Mouse (Mus musculus) adipocyte (in vitro differentiated cells): ENCODE results near the gene Arhgef7.
A peak's percentile ranks its signal among the peaks of the same experiment; 100 is the strongest.

Experiments
- DNase-seq: peaks from one replicate; pipeline ENCODE4 v3.0.0-alpha.2; 2016; ENCODE audit warnings: low spot score

Gene Arhgef7

DNA sequence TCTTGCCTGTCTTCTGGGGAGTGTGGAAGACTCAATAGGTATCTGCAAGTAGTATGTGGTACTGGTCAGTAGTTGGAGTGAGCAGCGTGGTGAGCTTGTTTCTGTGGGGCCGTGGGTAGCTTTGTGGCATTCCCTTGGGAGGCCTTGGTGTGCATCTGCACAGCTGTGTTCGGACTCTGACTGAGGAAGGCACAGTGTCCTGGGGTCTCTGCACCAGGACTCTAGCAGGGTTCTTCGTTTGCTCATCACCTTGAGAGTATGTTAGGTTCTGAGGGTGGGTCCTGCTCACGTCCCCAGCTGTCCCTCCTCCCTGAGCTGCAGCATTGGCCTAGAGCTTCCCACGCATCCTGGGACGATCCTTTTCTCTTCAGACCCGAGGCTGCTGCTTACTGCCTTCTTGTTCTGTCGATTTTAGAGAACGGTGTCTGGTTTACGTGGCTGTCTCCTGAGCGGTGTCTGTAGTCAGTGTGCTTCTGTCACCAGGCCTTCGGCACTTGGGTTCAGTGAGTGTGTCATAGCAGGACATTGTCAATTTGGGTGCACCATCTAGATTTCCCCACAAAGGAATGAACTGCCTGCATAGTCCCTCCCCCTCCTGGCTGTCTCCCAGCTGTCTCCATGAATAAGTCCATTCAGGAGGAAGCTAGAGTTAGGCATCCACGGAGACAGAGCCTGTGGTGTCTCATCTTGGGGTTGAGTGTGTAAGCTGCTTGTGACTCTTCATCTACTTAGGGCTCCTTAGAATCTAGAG lies 70.4 kb downstream of the Arhgef7 start:
- peak; percentile 36 for DNase-seq

- DNase-seq: no peak
These were observed 71.0 kb downstream of the Arhgef7 start for GRCm38 (mm10) chr8:11798480-11798867.

GRCm38 (mm10) chr8:11799098-11799497 lies 71.6 kb downstream of the Arhgef7 start:
- no peak for DNase-seq

- DNase-seq: no peak
These were observed 73.0 kb downstream of the Arhgef7 start for GRCm38 (mm10) chr8:11800481-11800880.

- DNase-seq: peak; percentile 16
These were observed 74.0 kb downstream of the Arhgef7 start for GRCm38 (mm10) chr8:11801571-11801970.

DNA sequence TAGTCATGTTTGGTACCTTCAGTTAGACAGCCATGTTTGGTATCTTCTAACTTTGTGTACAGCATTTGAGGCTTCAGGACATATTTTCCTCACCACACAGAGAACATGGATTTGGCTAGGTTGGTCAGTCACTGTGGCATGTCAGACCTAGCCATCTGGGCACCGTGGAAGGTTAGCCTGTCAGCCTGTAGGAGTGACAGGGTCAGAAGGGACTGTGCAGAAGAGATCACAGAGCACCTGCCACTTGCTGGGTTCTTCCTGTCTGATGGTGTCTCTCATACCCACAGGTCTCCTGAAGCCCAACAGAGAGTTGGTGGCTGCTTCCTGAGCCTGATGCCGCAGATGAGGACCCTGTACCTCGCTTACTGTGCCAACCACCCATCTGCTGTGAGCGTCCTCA lies 77.4 kb downstream of the Arhgef7 start:
- DNase-seq: no peak

- peak; percentile 22 for DNase-seq
These were observed 78.7 kb downstream of the Arhgef7 start for GRCm38 (mm10) chr8:11806252-11806651.

- DNase-seq: no peak
These were observed 79.8 kb downstream of the Arhgef7 start for GRCm38 (mm10) chr8:11807361-11807760.

DNA sequence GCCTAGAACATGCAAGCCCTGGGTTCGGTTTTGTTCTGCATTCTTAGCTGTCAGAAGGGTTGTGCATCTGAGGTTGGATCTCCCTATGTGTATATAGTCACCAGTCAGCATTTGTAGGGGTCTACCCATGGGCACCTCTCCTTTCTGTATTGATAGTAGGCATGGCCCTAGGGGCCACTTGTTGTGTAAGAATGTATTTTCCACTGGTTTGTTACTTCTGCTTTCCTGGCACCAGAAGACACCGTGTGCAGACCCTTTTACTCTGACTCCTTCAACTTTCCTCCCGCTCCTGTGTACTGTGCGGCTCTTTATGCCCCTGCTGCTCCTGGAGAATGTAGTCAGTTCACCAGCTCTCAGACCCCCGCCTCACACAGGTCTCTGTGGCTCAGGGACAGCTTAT lies 80.5 kb downstream of the Arhgef7 start:
- DNase-seq: no peak

GRCm38 (mm10) chr8:11810426-11810825 lies 82.9 kb downstream of the Arhgef7 start:
- no peak for DNase-seq

- no peak for DNase-seq
These were observed 86.3 kb downstream of the Arhgef7 start for GRCm38 (mm10) chr8:11813801-11814200.

DNA sequence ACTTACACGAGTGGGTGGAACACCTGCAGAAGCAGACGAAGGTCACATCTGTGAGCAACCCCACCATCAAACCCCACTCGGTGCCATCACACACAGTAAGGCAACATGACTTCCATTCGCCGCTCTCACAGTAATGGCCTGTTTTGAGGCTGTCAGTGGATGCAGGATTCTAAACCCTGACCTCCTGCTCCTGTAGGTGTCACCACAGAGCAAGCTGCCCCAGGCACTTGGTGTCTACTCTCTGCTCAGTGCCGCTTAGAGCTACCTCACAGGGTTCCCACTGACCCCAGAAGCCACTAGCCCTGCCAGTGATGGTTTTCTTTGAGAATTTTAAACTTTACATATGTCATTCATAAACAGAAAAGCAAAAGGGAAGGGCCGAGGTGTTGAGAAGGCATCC lies 87.7 kb downstream of the Arhgef7 start:
- DNase-seq: peak; percentile 30

DNA sequence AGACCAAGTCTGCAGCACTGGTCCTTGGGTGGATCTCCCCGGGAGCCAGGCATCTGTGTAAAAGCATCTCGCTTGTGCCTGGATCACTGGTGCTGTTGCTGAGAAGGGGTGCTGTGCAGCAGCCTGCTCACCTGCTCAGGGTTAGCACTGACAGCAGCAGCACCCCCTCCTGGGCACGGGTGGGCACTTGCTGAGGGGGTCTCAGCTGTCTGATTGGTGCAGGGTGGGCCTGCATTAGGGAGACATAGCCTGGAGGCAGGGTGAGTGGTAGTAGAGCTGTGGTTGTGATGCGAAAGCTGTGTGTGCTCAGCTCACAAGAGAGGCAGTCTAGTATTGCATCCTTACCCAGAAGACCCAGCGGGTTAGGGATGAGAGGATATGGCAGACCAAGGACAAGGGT lies 92.6 kb downstream of the Arhgef7 start:
- DNase-seq: no peak

DNA sequence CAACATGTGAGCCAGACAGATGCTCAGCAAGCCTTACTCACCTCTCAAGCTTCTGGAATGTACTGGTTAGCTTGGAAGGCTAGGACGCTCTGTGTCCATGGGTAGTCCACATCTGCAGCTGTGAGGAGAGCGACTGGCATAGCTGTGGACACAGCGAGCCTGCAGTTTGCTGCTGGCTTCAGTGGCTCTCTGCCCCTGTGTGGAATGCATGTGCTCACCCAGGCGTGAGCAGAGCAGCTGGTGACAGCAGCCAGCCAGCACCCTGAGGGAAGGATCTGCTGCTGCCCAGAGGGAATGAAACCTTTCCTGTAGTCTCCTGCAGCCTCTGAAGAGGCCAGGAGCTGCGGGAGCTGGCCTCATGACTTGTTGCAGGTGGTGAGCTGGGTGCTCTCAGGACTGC lies 93.0 kb downstream of the Arhgef7 start:
- DNase-seq: no peak

- no peak for DNase-seq
These were observed 94.1 kb downstream of the Arhgef7 start for GRCm38 (mm10) chr8:11821451-11822206.

DNA sequence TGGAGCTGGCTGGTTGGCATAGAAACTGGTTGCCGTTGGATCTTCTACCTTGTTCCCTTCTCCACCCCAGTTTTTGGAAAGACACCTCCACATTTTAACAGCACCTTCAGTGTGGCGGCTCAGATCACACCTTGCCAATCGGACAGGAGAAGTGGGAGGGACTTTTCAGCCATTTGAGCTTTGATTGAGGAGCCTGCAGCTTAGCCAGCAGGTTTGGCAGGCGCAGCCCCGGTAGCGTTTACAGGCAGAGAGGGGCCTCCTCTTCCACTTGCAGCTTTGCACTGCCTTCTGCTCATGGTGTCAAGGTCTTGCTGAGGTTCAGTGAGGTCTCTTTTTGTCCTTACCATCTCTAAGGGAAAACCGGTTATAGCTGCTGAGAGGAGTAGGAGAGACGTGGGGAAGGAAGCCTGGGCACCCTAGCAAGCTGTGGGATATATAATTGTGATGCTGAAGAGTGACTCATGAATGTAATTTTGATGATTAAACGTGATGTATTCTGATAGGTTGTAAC lies 95.1 kb downstream of the Arhgef7 start:
- no peak for DNase-seq

GRCm38 (mm10) chr8:11825756-11826155 lies 98.2 kb downstream of the Arhgef7 start:
- DNase-seq: no peak

GRCm38 (mm10) chr8:11827312-11827711 lies 99.8 kb downstream of the Arhgef7 start:
- no peak for DNase-seq

DNA sequence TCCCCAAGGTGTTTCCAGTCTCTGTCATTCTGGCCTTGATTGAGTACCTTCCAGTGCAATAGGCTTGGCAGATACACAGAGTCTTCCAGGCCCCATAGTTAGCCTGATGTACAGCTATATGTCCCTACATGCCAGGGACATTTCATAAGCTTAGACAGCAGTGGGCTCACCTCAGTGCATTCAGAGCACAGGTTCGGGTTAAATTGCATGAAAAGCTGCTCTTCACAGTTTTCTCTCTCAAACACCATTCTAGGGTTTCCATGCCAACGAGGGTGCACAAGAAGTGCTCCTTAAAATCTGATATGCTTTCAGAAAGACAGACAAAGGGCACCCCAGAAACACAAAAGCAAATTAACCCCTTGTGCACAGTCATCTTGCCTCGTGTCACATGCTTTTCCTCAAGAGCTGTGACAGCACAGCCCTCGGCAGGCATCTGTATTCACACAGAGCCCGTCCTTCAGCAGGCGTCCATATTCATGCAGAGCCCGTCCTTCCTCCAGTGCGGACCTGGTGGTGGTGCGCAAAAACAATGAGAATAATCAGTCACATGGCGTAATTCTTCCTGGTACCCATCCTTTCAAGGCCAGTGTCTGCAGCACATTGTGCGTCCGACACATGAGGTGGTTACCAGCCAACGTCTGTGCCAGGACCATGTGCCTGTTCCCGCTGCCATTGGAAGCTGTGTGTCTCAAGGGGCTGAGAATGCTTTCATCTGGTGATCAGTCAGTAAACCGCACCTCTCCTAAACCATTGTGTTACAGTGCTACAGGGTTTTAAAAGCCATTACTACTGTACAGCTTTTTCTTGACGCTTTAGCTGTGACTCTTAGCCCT lies 102.9 kb downstream of the Arhgef7 start:
- DNase-seq: peak; percentile 12

- DNase-seq: peak; percentile 63
These were observed 103.7 kb downstream of the Arhgef7 start for GRCm38 (mm10) chr8:11831174-11831573.

DNA sequence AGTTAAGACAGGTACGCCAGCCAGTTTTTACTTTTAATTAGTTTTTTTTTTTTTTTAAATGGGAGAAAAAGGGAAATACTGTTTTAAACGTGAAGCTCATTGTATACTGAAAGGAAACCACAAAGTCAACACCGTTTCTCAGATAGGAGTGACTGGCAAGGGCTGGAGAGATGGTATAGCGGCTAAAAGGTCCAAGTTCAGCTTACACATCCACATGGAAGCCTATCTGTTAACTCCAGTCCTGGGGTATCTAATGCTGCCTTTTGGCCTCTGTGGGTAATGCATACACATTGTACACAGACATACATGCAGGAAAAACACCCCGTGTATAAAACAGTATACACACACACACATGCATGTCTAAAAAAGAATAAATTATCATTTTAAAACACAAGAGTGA lies 104.4 kb downstream of the Arhgef7 start:
- no peak for DNase-seq

- DNase-seq: no peak
These were observed 105.6 kb downstream of the Arhgef7 start for GRCm38 (mm10) chr8:11833157-11833556.
